Mouse (Mus musculus) layer of hippocampus, adult 6 months (tissue): ENCODE data around the gene Naxd. TPM values are rescaled to one million over a fixed set of nuclear protein-coding genes. Genes with fewer than 3 reads are reported as not detected.

Experiments used
- long read RNA-seq, 2 experiments: library from polyadenylated mRNA; unstranded; transcript quantifications; one replicate each; pipeline ENCODE4 v2.0.0; 2019 to 2020
- polyA plus RNA-seq: library from polyadenylated mRNA; unstranded; fragments of <200 nt; fragmentation: Nextera tagmentation; gene quantifications from 2 replicates; pipeline ENCODE4 v1.2.3, GENCODE M21; 2021

The Naxd gene
- polyA plus RNA-seq = 157 and 167 TPM in 2 replicates
- long read RNA-seq, experiment 1, transcript Naxd-205 (9 exons, 1,108 nt) = minor isoform, 6 of 173 reads
- long read RNA-seq, experiment 1, transcript Naxd-202 (10 exons, 1,307 nt) = major isoform, 98 of 173 reads
- long read RNA-seq, experiment 1, transcript Naxd-201 (10 exons, 1,359 nt) = minor isoform, 45 of 173 reads
- long read RNA-seq, experiment 1, partial matches to known transcripts = 9 of 173 reads
- long read RNA-seq, experiment 1, other reads (novel, unspliced or antisense) = 11 of 173 reads
- long read RNA-seq, experiment 2, transcript Naxd-202 (10 exons, 1,307 nt) = major isoform, 133 of 269 reads
- long read RNA-seq, experiment 2, transcript Naxd-201 (10 exons, 1,359 nt) = minor isoform, 94 of 269 reads
- long read RNA-seq, experiment 2, transcript Naxd-205 (9 exons, 1,108 nt) = minor isoform, 9 of 269 reads
- long read RNA-seq, experiment 2, partial matches to known transcripts = 1 of 269 reads
- long read RNA-seq, experiment 2, other reads (novel, unspliced or antisense) = 31 of 269 reads

DNA sequence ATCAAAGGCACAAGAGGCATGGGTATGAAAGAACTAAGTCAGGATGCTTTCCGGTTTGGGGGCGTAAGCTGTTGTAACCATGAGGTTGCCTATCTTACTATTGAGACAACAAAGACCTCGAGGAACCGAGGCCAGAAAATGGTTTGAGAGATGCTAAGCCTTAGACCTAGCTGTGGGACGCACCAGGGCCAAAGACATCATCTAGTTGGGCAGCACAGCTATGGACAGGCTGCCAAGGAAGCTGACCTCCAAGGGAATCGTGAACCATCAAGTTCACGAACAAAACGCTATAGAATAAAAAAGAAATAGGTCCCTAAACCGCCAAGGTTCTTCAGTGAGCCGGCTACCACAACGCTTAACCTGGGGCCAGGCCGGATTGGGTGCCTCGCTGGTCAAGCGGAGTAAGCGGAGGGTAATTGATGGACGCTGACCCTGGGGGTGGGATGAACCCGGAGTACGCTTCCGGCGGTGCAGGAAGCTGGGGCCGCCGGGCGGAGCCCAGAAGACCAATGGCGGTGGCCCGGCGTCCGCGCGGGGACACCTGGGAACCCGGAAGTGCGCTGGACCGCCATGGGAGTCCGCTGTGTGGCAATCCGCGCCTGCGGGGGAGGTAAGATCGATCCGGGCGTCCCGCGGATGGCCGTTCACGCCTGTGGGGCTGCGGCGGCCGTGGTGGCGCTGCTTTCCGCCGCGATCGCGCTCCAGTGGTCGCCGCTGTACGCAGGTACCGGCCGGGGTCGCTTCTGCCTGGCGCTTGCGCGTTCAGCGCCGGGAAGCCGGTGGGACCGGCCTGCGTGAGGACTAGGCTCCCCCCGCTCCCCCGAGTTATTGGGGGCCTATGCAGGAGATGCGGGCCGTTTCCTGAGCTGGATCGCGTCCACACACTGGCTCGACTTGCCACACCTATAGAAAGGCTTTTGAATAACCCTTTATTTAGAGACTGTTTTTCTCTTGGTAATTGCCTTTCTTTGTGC is at the start of gene Naxd:
TSS of gene Naxd (plus strand) at position 490 of the 974 bp plus-strand sequence.

DNA sequence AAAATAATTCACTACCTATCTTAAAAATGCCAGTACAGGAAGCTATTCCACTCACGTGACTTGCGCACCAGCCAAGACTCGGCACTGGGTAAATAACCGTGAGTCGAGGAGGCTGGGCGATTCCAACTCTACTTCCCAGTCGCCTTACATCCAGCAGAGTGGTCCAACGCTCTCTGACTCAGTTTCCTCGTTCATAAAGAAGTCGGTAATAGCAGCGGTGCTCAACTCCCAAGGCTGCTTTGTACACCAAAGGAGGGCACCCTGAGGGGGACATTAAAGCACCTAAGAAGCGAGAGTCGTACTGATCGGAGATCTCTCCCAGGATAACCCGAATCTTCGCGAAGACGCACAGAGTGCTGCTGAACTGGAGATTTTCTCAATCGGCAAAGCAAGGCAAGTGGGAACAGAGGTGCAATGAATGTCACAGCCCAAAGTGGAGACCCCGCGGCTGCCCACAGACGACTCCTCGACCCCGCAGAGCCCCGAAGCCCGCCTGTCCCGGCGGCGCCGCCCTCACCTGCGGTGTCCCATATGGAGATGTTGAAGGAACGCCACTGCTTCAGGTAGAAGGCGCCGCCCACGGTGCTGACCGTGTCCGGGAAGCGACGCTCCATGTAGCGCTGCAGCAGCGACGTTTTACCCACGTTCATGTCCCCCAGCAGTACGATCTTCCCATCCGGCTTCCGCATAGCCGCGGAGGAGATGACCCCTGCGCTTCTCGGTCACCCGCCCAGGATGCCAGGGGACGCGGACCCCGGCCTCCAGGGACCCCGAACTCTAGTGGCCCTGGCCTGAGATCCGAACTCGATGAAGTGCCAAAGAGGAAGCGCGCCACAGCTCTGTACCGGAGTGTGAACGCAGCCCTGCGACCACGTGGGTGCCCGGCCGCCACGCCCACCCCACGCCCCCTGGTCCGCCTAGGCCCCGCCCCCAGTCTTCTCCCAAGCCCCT is 19.2 kb upstream of the Naxd start, which contains the start of gene Rab20:
TSS of gene Rab20 (minus strand) at position 900 of the 951 bp plus-strand sequence.

DNA sequence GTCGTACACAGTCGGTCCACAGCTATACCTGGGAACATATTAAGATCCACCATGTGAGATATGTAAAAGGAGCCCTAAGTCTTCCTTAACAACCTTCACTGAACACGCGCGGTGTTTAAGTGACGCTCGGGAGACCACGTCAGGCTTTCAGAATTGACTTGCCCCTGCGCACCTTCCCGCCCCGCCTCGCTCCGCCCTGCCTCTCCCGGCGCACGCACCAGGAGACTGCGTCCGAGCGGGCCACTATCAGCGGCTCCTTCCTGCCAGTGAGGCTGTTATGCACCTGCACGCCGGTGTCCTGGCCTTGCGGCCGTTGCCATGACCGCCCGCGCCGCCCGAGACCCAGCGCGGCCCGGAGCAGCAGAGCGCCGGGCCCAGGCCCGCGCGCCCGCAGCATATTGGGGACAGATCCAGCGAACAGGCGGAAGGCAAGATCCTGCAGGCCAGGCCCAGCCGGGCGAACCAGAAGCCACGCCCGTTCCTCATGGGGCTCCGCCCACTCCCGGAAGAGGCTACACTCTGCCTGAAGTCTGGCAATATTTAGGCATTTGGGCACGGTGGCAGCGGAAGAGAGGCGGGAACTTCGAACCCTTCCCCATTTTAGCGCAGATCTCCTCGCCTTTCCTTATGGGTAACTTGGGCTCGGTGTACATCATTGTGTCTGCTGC is 53.1 kb downstream of the Naxd start, which contains the start of gene Cars2:
TSS of gene Cars2 (minus strand) at position 503 of the 668 bp plus-strand sequence.

DNA sequence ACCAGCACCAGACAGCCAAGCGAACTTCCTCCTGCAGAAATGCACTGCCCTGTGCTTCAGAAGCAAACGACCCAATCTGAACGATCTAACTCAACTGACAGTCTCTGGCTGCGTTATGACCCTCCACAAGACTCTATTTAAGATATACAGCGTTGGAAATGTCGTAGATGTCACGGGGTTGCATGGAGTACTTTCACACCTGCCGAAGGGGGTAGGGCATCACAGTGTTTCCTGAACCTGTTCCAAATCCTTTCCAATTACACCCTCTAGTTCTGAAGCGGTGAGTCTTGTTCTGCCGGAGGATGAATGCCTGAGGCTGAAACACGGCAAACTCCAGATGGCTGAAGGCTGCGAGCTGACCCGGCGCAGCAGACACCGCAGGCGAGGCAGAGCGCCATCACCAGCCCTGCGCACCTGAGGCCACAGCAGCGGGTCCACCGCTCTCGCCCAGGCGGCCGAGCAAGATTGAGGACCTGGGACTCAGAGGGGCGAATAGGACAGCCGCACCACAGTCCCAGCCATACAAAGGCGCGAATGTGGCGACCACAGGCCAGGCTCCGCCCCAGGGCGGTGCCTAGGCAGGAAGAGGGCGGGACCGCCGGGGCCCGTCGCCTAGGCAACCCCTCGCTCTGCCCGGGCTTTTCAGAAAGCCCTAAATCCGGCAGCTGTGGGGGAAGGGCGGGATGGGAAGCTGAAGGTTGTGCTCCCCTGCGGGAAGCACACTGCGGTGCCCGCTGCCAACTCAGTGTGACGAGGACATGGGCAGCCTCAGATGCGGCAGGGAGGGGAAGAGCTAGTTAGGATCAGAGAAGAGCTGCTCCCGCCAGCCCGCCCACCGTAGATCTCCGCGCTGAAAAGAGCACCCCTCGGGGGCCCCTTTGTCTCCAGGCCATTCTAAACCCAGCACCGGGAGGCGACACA is 57.8 kb downstream of the Naxd start, which contains the start of gene Ing1:
TSS of gene Ing1 (plus strand) at position 773 of the 921 bp plus-strand sequence.

Other genes with a start within 250 kb of the Naxd start
- gene Col4a2, start 184.7 kb upstream of the Naxd start, polyA plus RNA-seq = 1.5 and 1.7 TPM in 2 replicates
- 2.0 and 2.7 TPM in 2 replicates for gene Col4a1, start 184.7 kb upstream of the Naxd start, polyA plus RNA-seq
- 2.0 and 9.9 TPM in 2 replicates for gene Rab20, start 18.8 kb upstream of the Naxd start, polyA plus RNA-seq
- 21.7 and 23.9 TPM in 2 replicates for gene Cars2, start 53.3 kb downstream of the Naxd start, polyA plus RNA-seq
- gene Ing1, start 58.1 kb downstream of the Naxd start, polyA plus RNA-seq = 24.3 and 25.1 TPM in 2 replicates
- 11.6 and 12.6 TPM in 2 replicates for gene Ankrd10, start 138.3 kb downstream of the Naxd start, polyA plus RNA-seq
- not detected in 2 replicates for gene 1700016D06Rik, start 203.6 kb downstream of the Naxd start, polyA plus RNA-seq
- 20.9 and 22.4 TPM in 2 replicates for gene Arhgef7, start 230.2 kb downstream of the Naxd start, polyA plus RNA-seq